Mouse (Mus musculus) erythroid progenitor cell, adult 5-6 weeks (primary cell): ENCODE results near the gene 2310057M21Rik. TPM values are rescaled to one million over a fixed set of nuclear protein-coding genes. Genes with fewer than 3 reads are reported as not detected.

ENCODE experiments used
- ATAC-seq: replicated peaks from 2 replicates; pipeline ENCODE4 v1.8.0; 2016; ENCODE audit warnings: moderate number of reproducible peaks, mild to moderate bottlenecking, moderate TSS enrichment, inconsistent platforms; ENCODE audit not compliant: poor library complexity, low FRiP score, severe bottlenecking
- total RNA-seq, 2 experiments: library from RNA; stranded (forward) in 1 of 2; stranded (reverse) in 1 of 2; fragments of 150-400 nt in 1 of 2; fragments of 186-747, 209-891 nt in 1 of 2; gene quantifications; 2 replicates each; pipeline versions ENCODE4 v1.2.3 to v1.2.4; 2015 to 2017; ENCODE audit warnings: low replicate concordance in 2 of 2

Gene 2310057M21Rik
- total RNA-seq, 2 experiments from 2014 or later = 6.0 to 9.2 TPM

GRCm38 (mm10) chr7:131327054-131327453 is 35.5 kb downstream of the 2310057M21Rik start:
- no peak for ATAC-seq

- ATAC-seq = no peak
Observed at GRCm38 (mm10) chr7:131322192-131322591, 40.4 kb downstream of the 2310057M21Rik start, which contains the start of gene Cuzd1. Gene Cuzd1 (minus strand): TSS chr7:131322292.

GRCm38 (mm10) chr7:131318340-131318739 is 44.2 kb downstream of the 2310057M21Rik start:
- no peak for ATAC-seq

- no peak for ATAC-seq
Observed at GRCm38 (mm10) chr7:131317587-131317986, 45.0 kb downstream of the 2310057M21Rik start.

- ATAC-seq = no peak
Observed at GRCm38 (mm10) chr7:131314493-131314892, 48.1 kb downstream of the 2310057M21Rik start.

GRCm38 (mm10) chr7:131306733-131307132 is 55.8 kb downstream of the 2310057M21Rik start:
- ATAC-seq = no peak

- no peak for ATAC-seq
Observed at GRCm38 (mm10) chr7:131303340-131303739, 59.2 kb downstream of the 2310057M21Rik start.

GRCm38 (mm10) chr7:131297151-131297550 is 65.4 kb downstream of the 2310057M21Rik start:
- ATAC-seq = no peak

Other genes with a start within 250 kb of the 2310057M21Rik start
- not detected in 2 replicates for gene 4933402N03Rik, start 216.4 kb downstream of the 2310057M21Rik start, total RNA-seq (2015; ENCODE audit: low replicate concordance)
- gene 4933402N03Rik, start 216.4 kb downstream of the 2310057M21Rik start, total RNA-seq (2017; ENCODE audit: low replicate concordance) = not detected in 2 replicates
- gene 5430419D17Rik, start 188.4 kb downstream of the 2310057M21Rik start, total RNA-seq (2015; ENCODE audit: low replicate concordance) = not detected in 2 replicates
- gene 5430419D17Rik, start 188.4 kb downstream of the 2310057M21Rik start, total RNA-seq (2017; ENCODE audit: low replicate concordance) = not detected in 2 replicates
- not detected in 2 replicates for gene Cuzd1, start 40.5 kb downstream of the 2310057M21Rik start, total RNA-seq (2015; ENCODE audit: low replicate concordance)
- not detected in 2 replicates for gene Cuzd1, start 40.5 kb downstream of the 2310057M21Rik start, total RNA-seq (2017; ENCODE audit: low replicate concordance)
- not detected in 2 replicates for gene Fam24b, start 33.2 kb downstream of the 2310057M21Rik start, total RNA-seq (2015; ENCODE audit: low replicate concordance)
- gene Fam24b, start 33.2 kb downstream of the 2310057M21Rik start, total RNA-seq (2017; ENCODE audit: low replicate concordance) = not detected in 2 replicates
- not detected in 2 replicates for gene Fam24a, start 28.9 kb downstream of the 2310057M21Rik start, total RNA-seq (2015; ENCODE audit: low replicate concordance)
- gene Fam24a, start 28.9 kb downstream of the 2310057M21Rik start, total RNA-seq (2017; ENCODE audit: low replicate concordance) = not detected in 2 replicates
- gene Pstk, start 8.4 kb upstream of the 2310057M21Rik start, total RNA-seq (2015; ENCODE audit: low replicate concordance) = 3.6 and 15.9 TPM in 2 replicates
- 3.3 and 4.5 TPM in 2 replicates for gene Pstk, start 8.4 kb upstream of the 2310057M21Rik start, total RNA-seq (2017; ENCODE audit: low replicate concordance)
- 53.3 and 72.9 TPM in 2 replicates for gene Ikzf5, start 47.8 kb upstream of the 2310057M21Rik start, total RNA-seq (2015; ENCODE audit: low replicate concordance)
- gene Ikzf5, start 47.8 kb upstream of the 2310057M21Rik start, total RNA-seq (2017; ENCODE audit: low replicate concordance) = 46.1 and 50.6 TPM in 2 replicates
- gene Acadsb, start 47.8 kb upstream of the 2310057M21Rik start, total RNA-seq (2015; ENCODE audit: low replicate concordance) = 1.7 and 10.1 TPM in 2 replicates
- gene Acadsb, start 47.8 kb upstream of the 2310057M21Rik start, total RNA-seq (2017; ENCODE audit: low replicate concordance) = 12.9 and 18.9 TPM in 2 replicates
- gene Hmx3, start 180.1 kb upstream of the 2310057M21Rik start, total RNA-seq (2015; ENCODE audit: low replicate concordance) = not detected in 2 replicates
- gene Hmx3, start 180.1 kb upstream of the 2310057M21Rik start, total RNA-seq (2017; ENCODE audit: low replicate concordance) = not detected in 2 replicates
- gene Hmx2, start 186.0 kb upstream of the 2310057M21Rik start, total RNA-seq (2015; ENCODE audit: low replicate concordance) = not detected in 2 replicates
- not detected in 2 replicates for gene Hmx2, start 186.0 kb upstream of the 2310057M21Rik start, total RNA-seq (2017; ENCODE audit: low replicate concordance)
- 177 and 201 TPM in 2 replicates for gene Bub3, start 197.5 kb upstream of the 2310057M21Rik start, total RNA-seq (2015; ENCODE audit: low replicate concordance)
- 147 and 174 TPM in 2 replicates for gene Bub3, start 197.5 kb upstream of the 2310057M21Rik start, total RNA-seq (2017; ENCODE audit: low replicate concordance)